Mouse (Mus musculus) intestine, postnatal 0 days (tissue): ENCODE data around the gene St3gal3. TPM values are rescaled to one million over a fixed set of nuclear protein-coding genes. Genes with fewer than 3 reads are reported as not detected.

ENCODE experiments used
- ATAC-seq: fragments of 200-750 bp; cut with Nextera tagmentation; 2 replicates; pipeline ENCODE4 v1.8.0; 2017; ENCODE audit warnings: mild to moderate bottlenecking, moderate TSS enrichment, moderate library complexity
- H3K27ac ChIP-seq: fragments of 300-500 bp; sonication (generic); 2 replicates; pipeline ENCODE4 v1.5.1; 2014; ENCODE audit warnings: mild to moderate bottlenecking, low read depth, low read length, moderate library complexity
- H3K27me3 ChIP-seq: fragments of 300-500 bp; sonication (generic); replicated peaks from 2 replicates; pipeline ENCODE4 v1.6.1; 2014; ENCODE audit warnings: low read length, mixed read lengths; ENCODE audit not compliant: control insufficient read depth, insufficient read depth
- H3K36me3 ChIP-seq: fragments of 300-500 bp; sonication (generic); 2 replicates; pipeline ENCODE4 v1.6.1; 2014; ENCODE audit warnings: mild to moderate bottlenecking, moderate library complexity; ENCODE audit not compliant: control insufficient read depth, insufficient read depth
- H3K4me1 ChIP-seq: fragments of 300-500 bp; sonication (generic); replicated peaks from 2 replicates; pipeline ENCODE4 v1.6.1; 2014; ENCODE audit warnings: antibody characterized with exemption, low read length, mixed read lengths; ENCODE audit not compliant: control insufficient read depth, insufficient read depth
- H3K4me2 ChIP-seq: fragments of 300-500 bp; sonication (generic); replicated peaks from 2 replicates; pipeline ENCODE4 v1.6.1; 2014; ENCODE audit warnings: low read depth, mild to moderate bottlenecking, moderate library complexity
- H3K4me3 ChIP-seq: fragments of 300-500 bp; sonication (generic); 2 replicates; pipeline ENCODE4 v1.5.1; 2014; ENCODE audit warnings: low read depth, low read length
- H3K9ac ChIP-seq: fragments of 300-500 bp; sonication (generic); 2 replicates; pipeline ENCODE4 v1.6.1; 2014; ENCODE audit warnings: mild to moderate bottlenecking, low read depth, low read length
- H3K9me3 ChIP-seq: fragments of 300-500 bp; sonication (generic); 2 replicates; pipeline ENCODE4 v1.6.1; 2016; ENCODE audit warnings: mixed run types; ENCODE audit not compliant: control insufficient read depth
- CTCF ChIP-seq: sonication (generic); IDR thresholded peaks from 2 replicates; pipeline ENCODE4 v1.5.1; 2016; ENCODE audit warnings: low read depth, mild to moderate bottlenecking, control low read depth, antibody characterized with exemption, moderate library complexity
- WGBS: fragments of 180-500 bp; shearing (Covaris S2); extraction: QIAGEN DNeasy Blood & Tissue Kit; methylation state at CpG from one replicate; pipeline ENCODE4 v1.1.7; 2014; 5-methylcytosine and 5-hydroxymethylcytosine counted together
- polyA plus RNA-seq: library from polyadenylated mRNA; unstranded; fragments of >200 nt; fragmentation: Nextera tagmentation; extraction: Ambion mirVana; gene quantifications from 2 replicates; pipeline ENCODE4 v1.2.1, GENCODE M21; 2015

The St3gal3 gene
- polyA plus RNA-seq, 1 experiment from 2014 or later, result 15.6 TPM

DNA sequence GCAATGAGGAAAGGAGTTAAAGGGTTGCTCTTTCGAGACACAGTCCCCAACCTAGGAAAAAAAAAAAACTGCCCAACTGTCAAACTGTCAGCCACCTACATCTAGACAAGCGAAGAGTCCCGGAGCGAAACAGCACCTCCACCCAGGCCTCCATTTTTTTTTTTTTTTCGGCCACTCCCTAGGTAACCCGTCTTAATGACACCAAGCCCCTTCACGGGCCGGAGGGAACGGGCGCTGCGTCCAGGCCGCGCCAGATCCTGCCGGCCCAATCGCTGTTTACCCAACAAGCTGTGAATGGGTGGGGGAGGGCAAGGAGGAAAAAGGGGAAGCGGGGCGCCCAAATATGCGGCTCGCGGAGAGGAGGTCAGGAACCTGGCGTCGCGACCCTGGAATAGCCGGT lies 248.1 kb downstream of the St3gal3 start:
- H3K9me3 ChIP-seq, result no peaks in the 10 kb centered on the region
- 0 out of 2 replicates have a peak, but pooled peaks cover 6% of the 10 kb centered on the region for H3K4me1 ChIP-seq
- 1% methylated on average over 24 of the region's 24 CpGs for WGBS
- H3K9ac ChIP-seq, result peak overlapping the region; percentile 89
- peak; percentile 5; the same call in 1 of the 2 replicates for ATAC-seq
- TF ChIP-seq CTCF, result no peak
- peak overlapping the region; percentile 68 for H3K27ac ChIP-seq
- peaks cover 26% of the 10 kb centered on the region for H3K36me3 ChIP-seq
- H3K4me2 ChIP-seq, result peak overlapping the region; percentile 98
- peak overlapping the region; percentile 98 for H3K4me3 ChIP-seq
- no peaks in the 10 kb centered on the region for H3K27me3 ChIP-seq

DNA sequence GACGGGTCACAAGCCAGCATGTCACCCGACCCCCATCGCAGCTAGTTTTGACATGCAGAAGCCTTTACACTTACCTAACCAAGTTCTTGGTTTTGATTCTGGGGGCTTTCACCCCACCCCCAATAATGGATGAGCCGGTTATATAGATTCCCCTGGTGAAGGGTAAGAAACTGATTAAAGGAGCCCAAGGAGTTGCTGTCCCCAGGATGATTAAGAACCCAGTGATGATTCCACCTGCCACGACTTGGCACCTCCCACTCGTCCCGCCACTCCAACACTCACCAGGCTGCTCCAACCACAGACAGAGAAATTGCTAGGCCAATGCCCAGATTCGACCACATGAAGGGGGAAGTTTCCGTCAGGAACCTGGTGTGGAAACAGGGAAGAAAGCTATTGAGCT lies 248.7 kb downstream of the St3gal3 start:
- TF ChIP-seq CTCF, result no peak
- WGBS, result 83% methylated on average over 9 of the region's 9 CpGs
- Histone ChIP-seq H3K4me1 (0 out of 2 replicates have a peak, but pooled peaks cover 4% of the 10 kb centered on the region), H3K4me3 (peak overlapping the region; percentile 98), H3K9ac (no peak overlapping the region), H3K27me3 (no peaks in the 10 kb centered on the region), H3K9me3 (no peaks in the 10 kb centered on the region), H3K4me2 (peak overlapping the region; percentile 98), H3K36me3 (peaks cover 26% of the 10 kb centered on the region), H3K27ac (no peak overlapping the region)
- no peak for ATAC-seq

DNA sequence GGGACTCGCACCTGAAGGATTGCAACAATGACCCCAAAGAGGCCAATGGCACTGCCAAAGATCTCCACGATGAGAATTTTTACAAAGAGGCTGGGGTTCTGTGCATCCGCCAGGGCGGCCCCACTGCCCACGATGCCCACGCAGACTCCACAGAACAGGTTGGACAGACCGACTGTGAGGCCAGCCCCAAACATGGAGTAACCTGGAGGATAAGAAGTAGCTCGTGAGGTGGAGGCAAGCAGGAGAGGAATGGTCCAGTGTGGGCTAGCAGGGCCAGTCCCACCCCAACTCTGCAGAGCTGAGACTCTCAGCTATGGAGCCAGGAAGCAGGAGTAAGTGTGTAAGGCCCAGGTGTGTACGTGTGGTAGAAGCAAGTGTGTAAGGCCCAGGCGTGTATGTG lies 249.6 kb downstream of the St3gal3 start:
- no peak for ATAC-seq
- no peak overlapping the region for H3K27ac ChIP-seq
- WGBS, result 95% methylated on average over 10 of the region's 10 CpGs

GRCm38 (mm10) chr4:117884146-117884545 lies 250.6 kb downstream of the St3gal3 start:
- peaks cover 19% of the 10 kb centered on the region for H3K36me3 ChIP-seq
- no peak overlapping the region for H3K27ac ChIP-seq
- peak overlapping the region; percentile 5; the same call in 1 of the 2 replicates for H3K4me3 ChIP-seq
- no peak overlapping the region for H3K4me2 ChIP-seq
- WGBS, result 91% methylated on average over 1 of the region's 1 CpGs
- no peak for ATAC-seq
- no peaks in the 10 kb centered on the region for H3K9me3 ChIP-seq
- no peak overlapping the region for H3K9ac ChIP-seq
- 0 out of 2 replicates have a peak, but pooled peaks cover 4% of the 10 kb centered on the region for H3K4me1 ChIP-seq
- no peaks in the 10 kb centered on the region for H3K27me3 ChIP-seq
- no peak for TF ChIP-seq CTCF

More for the DNA sequence above, 249.6 kb downstream of the St3gal3 start:
- Histone ChIP-seq H3K36me3 (peaks cover 25% of the 10 kb centered on the region), H3K4me2 (no peak overlapping the region), H3K27me3 (no peaks in the 10 kb centered on the region), H3K9ac (no peak overlapping the region), H3K4me1 (0 out of 2 replicates have a peak, but pooled peaks cover 4% of the 10 kb centered on the region), H3K4me3 (no peak overlapping the region), H3K9me3 (no peaks in the 10 kb centered on the region)
- TF ChIP-seq CTCF, result no peak

DNA sequence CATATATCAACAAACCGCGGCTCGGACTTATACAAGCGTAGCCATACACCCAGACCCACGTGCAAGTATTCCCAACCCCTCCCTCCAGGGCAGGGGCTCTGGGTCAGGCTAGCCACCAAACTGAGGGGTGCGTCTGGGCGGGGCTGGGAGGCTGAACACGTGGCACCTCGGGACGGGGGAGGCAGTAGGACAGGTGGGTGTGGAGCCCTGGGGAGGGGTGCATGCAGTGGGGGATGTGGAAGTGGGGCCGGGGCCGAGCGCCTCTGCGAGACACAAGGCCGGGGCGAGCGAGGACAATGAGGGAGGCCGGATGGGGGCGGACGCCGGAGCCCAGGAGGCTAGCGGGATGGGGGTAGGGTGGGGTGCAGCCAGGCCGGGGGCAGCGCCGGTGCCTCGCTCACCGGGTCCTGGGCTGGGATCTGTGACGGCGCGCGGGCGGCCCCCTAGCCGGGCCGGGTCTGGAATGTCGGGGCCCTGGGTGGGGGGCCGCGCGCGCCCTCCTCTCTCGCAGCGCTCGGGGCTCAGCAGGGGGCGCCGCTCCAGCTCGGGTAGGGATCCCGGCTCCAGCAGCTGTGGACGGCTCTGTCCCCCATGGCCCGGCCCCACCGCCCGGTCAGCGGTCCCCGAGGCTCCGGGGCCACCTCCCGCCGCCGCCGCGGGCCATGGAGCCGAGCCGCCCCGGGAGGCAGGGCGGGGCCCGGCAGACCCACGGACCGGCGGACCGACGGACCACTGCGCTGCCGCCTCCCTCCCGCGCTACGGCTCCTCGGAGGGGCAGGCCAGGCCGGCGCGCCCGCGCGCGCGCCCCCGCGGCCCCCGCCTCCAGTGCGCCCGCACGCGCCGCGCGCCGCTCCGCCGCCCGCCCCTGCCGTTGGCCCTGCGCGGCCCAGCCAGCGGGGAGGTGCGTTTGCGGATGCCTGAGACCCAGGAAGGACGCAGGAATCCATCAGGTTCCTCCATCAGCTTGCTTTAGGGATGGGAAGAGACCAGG lies 251.7 kb downstream of the St3gal3 start, which contains the start of gene B4galt2:
Gene B4galt2 (minus strand): TSS at position 787 of the 991 bp plus-strand sequence.
- Histone ChIP-seq H3K4me2 (peak within 1 kb of the TSS; percentile 86), H3K27ac (peak within 1 kb of the TSS; percentile 37; the same call in 1 of the 2 replicates), H3K9ac (peak within 1 kb of the TSS; percentile 57), H3K4me3 (peak within 1 kb of the TSS; percentile 57), H3K9me3 (no peaks in the 10 kb centered on the region), H3K4me1 (0 out of 2 replicates have a peak, but pooled peaks cover 4% of the 10 kb centered on the region), H3K27me3 (no peaks in the 10 kb centered on the region), H3K36me3 (peaks cover 18% of the 10 kb centered on the region)
- WGBS, result 3% methylated on average over 71 of the region's 103 CpGs
- peak; percentile 54 for TF ChIP-seq CTCF
- peak; percentile 12; the same call in 1 of the 2 replicates for ATAC-seq

Other genes with a start within 250 kb of the St3gal3 start
- gene Atp6v0b, start 247.6 kb downstream of the St3gal3 start, polyA plus RNA-seq, result 441 and 442 TPM in 2 replicates
- 5.0 and 5.5 TPM in 2 replicates for gene Dph2, start 242.9 kb downstream of the St3gal3 start, polyA plus RNA-seq
- 15.8 and 18.2 TPM in 2 replicates for gene Ipo13, start 219.9 kb downstream of the St3gal3 start, polyA plus RNA-seq
- 1.2 and 1.3 TPM in 2 replicates for gene Artn, start 205.2 kb downstream of the St3gal3 start, polyA plus RNA-seq
- gene Kdm4a, start 45.1 kb upstream of the St3gal3 start, polyA plus RNA-seq, result 11.6 and 13.1 TPM in 2 replicates
- 32.8 and 37.9 TPM in 2 replicates for gene Ptprf, start 156.5 kb upstream of the St3gal3 start, polyA plus RNA-seq